Mouse (Mus musculus): Measurements from ENCODE around the gene Tbc1d8.

The Tbc1d8 gene

DNA sequence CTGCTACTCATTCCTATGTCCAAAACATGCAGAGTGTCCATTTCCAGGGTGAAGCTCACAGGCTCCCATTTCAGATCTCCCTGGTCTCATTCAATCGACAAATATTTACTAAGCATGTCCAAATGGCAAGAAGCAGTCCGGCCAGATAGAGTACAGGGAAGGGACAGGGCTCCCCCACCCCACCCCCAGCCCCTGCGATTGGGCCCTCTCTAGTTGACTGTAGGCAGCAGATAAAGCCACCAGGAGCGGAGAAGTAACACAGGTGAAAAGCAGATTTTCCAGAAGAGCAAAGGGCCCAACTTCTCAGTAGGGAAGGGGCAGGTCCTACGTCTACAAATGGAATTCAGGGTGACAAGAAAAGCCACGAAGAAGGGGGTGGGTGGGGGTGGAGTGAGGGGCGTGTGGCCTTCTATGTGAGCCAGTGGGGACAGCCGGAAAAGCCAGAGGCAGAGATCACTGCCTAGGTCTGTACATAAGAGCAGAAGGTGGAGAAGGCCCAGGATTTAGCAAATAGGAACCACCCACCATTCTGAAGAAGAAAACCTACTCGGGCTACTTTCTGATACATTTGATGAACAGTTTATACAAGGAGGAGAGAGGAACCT is 7.2 kb downstream of the Tbc1d8 start:
- TF ChIP-seq POU5F1 (IDR thresholded peaks at IDR 0.05; ENCODE audit: borderline replicate concordance, low read length) (no peak), NANOG (IDR thresholded peaks at IDR 0.05; ENCODE audit: borderline replicate concordance, low read length) (no peak), CTCF (conservative IDR thresholded peaks at IDR 0.05; ENCODE audit: low read length) (no peak)
- H3K9me3 ChIP-seq (ENCODE audit: low read length) = no peaks in the 10 kb centered on the region
- no peak overlapping the region for H3K4me3 ChIP-seq (replicated peaks; ENCODE audit: low read length)
- H3K27me3 ChIP-seq (ENCODE audit: insufficient read depth, low read length) = peaks cover 6% of the 10 kb centered on the region
- H3K36me3 ChIP-seq (ENCODE audit: insufficient read depth, low read length) = no peaks in the 10 kb centered on the region
- peaks cover 9% of the 10 kb centered on the region for H3K4me1 ChIP-seq (replicated peaks; ENCODE audit: low read depth, low read length)

DNA sequence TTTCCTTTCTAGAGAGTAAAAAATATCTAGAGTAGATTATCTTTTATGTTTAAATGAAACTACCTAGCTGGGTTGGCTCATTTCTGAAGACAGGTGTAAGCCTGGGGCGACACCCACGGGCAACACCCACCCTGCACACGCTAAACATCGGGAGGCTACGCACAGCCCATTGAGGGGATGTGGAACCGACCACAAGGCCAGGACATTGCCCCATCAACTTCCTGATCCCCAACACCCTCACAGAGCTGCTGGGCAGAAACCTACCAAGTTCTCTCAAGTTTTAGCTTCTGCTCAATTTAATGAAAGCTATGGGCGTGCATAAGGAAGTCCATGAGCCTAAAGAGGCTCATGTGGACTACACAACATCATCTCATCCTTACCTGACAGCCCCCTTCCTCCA is 9.6 kb downstream of the Tbc1d8 start:
- TF ChIP-seq POU5F1 (IDR thresholded peaks at IDR 0.05; ENCODE audit: borderline replicate concordance, low read length) = no peak
- H3K27me3 ChIP-seq (ENCODE audit: insufficient read depth, low read length) = no peaks in the 10 kb centered on the region
- H3K4me1 ChIP-seq (replicated peaks; ENCODE audit: low read depth, low read length) = peaks cover 21% of the 10 kb centered on the region
- no peaks in the 10 kb centered on the region for H3K36me3 ChIP-seq (ENCODE audit: insufficient read depth, low read length)
- H3K9me3 ChIP-seq (ENCODE audit: low read length) = no peaks in the 10 kb centered on the region
- H3K4me3 ChIP-seq (replicated peaks; ENCODE audit: low read length) = no peak overlapping the region

DNA sequence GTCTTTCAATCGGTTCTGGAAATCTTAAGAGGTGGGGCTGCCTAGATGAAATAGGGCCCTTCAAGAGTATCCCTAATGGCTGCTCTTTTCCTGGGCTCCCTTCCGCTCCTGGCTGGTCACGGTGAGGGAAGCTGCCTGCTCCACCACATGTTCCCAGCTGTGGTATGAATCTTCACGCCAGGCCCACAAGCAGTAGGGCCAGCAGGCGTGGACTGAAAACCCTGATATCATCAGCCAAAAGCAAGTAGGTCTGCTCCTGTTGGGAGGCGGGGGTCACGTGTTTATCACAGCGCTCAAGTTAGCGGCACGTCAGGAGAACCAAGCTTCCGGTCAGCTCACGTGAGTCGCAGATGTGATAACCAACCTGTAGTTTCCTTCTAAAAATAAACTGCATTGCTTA is 12.0 kb downstream of the Tbc1d8 start:
- no peak for TF ChIP-seq POU5F1 (IDR thresholded peaks at IDR 0.05; ENCODE audit: borderline replicate concordance, low read length)
- no peak for TF ChIP-seq CTCF (conservative IDR thresholded peaks at IDR 0.05; ENCODE audit: low read length)
- no peak for TF ChIP-seq NANOG (IDR thresholded peaks at IDR 0.05; ENCODE audit: borderline replicate concordance, low read length)

DNA sequence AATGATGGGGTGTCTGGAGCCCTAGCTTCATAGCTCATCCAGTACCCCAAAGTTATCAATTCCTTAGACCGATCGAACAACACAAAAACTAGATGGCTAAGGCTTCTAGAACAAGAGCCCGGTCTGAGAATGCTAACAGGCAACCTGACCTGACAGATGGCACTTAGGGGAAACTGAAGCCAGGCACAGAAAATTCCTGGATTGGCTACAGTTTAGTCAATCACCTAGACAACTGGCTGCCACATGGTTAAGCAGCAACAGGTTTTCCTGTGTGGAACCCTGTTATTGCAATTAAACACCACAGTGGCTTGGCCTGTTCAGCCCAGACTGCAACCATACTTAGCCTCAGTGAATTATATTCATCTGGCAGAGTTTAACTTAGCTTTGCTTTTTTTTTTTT is 13.8 kb downstream of the Tbc1d8 start:
- TF ChIP-seq CTCF (conservative IDR thresholded peaks at IDR 0.05; ENCODE audit: low read length) = no peak
- no peak for TF ChIP-seq POU5F1 (IDR thresholded peaks at IDR 0.05; ENCODE audit: borderline replicate concordance, low read length)
- no peak for TF ChIP-seq NANOG (IDR thresholded peaks at IDR 0.05; ENCODE audit: borderline replicate concordance, low read length)
- no peak overlapping the region for H3K4me3 ChIP-seq (replicated peaks; ENCODE audit: low read length)

More for the DNA sequence above, 12.0 kb downstream of the Tbc1d8 start:
- Histone ChIP-seq H3K4me3 (replicated peaks; ENCODE audit: low read length) (no peak overlapping the region), H3K27me3 (ENCODE audit: insufficient read depth, low read length) (no peaks in the 10 kb centered on the region), H3K36me3 (ENCODE audit: insufficient read depth, low read length) (no peaks in the 10 kb centered on the region), H3K9me3 (ENCODE audit: low read length) (no peaks in the 10 kb centered on the region), H3K4me1 (replicated peaks; ENCODE audit: low read depth, low read length) (peaks cover 45% of the 10 kb centered on the region)

DNA sequence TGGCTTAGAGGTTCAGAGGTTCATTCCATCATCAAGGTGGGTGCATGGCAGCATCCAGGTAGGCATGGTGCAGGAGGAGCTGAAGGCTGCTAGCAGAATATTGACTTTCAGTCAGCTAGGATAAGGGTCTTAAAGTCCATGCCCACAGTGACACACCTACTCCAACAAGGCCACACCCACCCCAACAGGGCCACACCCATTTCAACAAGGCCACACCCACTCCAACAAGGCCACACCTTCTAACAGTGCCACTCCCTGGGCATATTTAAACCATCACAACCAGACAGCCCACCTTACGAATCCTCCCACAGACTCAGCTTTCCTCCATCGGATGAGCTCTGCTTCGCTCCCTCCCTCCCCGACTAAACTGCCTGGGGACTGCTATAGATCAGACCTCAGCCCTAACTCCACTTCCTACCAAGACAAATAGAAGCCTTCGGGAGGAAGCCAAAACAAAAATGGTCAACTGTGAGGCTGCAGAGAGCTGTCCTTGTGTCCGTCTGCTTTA is 15.6 kb downstream of the Tbc1d8 start:
- Histone ChIP-seq H3K36me3 (ENCODE audit: insufficient read depth, low read length) (no peaks in the 10 kb centered on the region), H3K27me3 (ENCODE audit: insufficient read depth, low read length) (no peaks in the 10 kb centered on the region)
- TF ChIP-seq NANOG (IDR thresholded peaks at IDR 0.05; ENCODE audit: borderline replicate concordance, low read length) (no peak), POU5F1 (IDR thresholded peaks at IDR 0.05; ENCODE audit: borderline replicate concordance, low read length) (no peak), CTCF (conservative IDR thresholded peaks at IDR 0.05; ENCODE audit: low read length) (no peak)

More for the DNA sequence above, 13.8 kb downstream of the Tbc1d8 start:
- H3K27me3 ChIP-seq (ENCODE audit: insufficient read depth, low read length) = no peaks in the 10 kb centered on the region
- H3K4me1 ChIP-seq (replicated peaks; ENCODE audit: low read depth, low read length) = peaks cover 60% of the 10 kb centered on the region
- H3K9me3 ChIP-seq (ENCODE audit: low read length) = no peaks in the 10 kb centered on the region
- no peaks in the 10 kb centered on the region for H3K36me3 ChIP-seq (ENCODE audit: insufficient read depth, low read length)

DNA sequence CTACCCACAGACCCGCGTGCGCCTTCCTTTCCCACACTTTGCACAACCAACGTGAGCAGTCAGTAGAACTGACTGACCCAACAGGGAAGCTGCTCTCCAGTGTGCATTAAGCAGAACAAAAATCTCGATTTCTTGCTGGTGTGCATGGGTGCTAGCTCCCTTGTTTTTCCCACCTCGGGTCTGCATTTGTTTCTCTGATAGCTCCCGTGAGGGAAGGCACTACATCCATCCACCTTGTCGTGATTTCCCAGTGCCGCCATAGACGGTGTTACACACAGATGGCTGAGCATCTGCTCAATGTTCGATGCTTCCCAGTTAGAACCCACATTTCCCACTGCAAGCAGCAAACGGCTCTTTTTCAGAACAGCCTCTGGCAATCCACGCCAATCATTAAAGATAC is 16.5 kb downstream of the Tbc1d8 start:
- Histone ChIP-seq H3K27me3 (ENCODE audit: insufficient read depth, low read length) (no peaks in the 10 kb centered on the region; the same call in 1 of the 2 replicates), H3K36me3 (ENCODE audit: insufficient read depth, low read length) (no peaks in the 10 kb centered on the region), H3K4me3 (replicated peaks; ENCODE audit: low read length) (no peak overlapping the region), H3K9me3 (ENCODE audit: low read length) (no peaks in the 10 kb centered on the region), H3K4me1 (replicated peaks; ENCODE audit: low read depth, low read length) (peaks cover 73% of the 10 kb centered on the region)
- TF ChIP-seq POU5F1 (IDR thresholded peaks at IDR 0.05; ENCODE audit: borderline replicate concordance, low read length) (no peak), NANOG (IDR thresholded peaks at IDR 0.05; ENCODE audit: borderline replicate concordance, low read length) (no peak), CTCF (conservative IDR thresholded peaks at IDR 0.05; ENCODE audit: low read length) (no peak)

More for the DNA sequence above, 15.6 kb downstream of the Tbc1d8 start:
- Histone ChIP-seq H3K4me1 (replicated peaks; ENCODE audit: low read depth, low read length) (peaks cover 70% of the 10 kb centered on the region), H3K4me3 (replicated peaks; ENCODE audit: low read length) (no peak overlapping the region), H3K9me3 (ENCODE audit: low read length) (no peaks in the 10 kb centered on the region)

DNA sequence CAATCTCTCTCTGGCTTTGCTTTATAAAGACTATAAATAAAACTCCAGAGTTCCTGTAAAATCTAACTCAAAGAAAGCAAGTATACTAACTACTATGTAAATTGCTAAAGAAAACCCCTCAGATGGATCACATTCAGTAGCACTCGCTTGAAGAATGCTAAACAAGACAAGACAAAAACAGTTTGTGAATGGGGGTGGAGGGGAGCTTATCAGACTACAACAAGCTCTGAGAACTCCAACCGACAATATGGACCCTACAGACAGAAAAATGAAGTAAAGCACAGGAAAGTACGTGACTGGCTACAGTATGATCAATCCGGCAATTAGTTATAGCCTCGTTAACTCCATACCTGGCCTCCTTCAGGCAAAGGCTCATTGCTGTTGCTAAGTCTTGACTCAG is 18.1 kb downstream of the Tbc1d8 start:
- H3K9me3 ChIP-seq (ENCODE audit: low read length) = no peaks in the 10 kb centered on the region
- no peak overlapping the region for H3K4me3 ChIP-seq (replicated peaks; ENCODE audit: low read length)
- no peaks in the 10 kb centered on the region for H3K36me3 ChIP-seq (ENCODE audit: insufficient read depth, low read length)
- H3K4me1 ChIP-seq (replicated peaks; ENCODE audit: low read depth, low read length) = peaks cover 74% of the 10 kb centered on the region
- peaks cover 3% of the 10 kb centered on the region; the same call in 1 of the 2 replicates for H3K27me3 ChIP-seq (ENCODE audit: insufficient read depth, low read length)
- TF ChIP-seq POU5F1 (IDR thresholded peaks at IDR 0.05; ENCODE audit: borderline replicate concordance, low read length) (no peak), CTCF (conservative IDR thresholded peaks at IDR 0.05; ENCODE audit: low read length) (no peak)

DNA sequence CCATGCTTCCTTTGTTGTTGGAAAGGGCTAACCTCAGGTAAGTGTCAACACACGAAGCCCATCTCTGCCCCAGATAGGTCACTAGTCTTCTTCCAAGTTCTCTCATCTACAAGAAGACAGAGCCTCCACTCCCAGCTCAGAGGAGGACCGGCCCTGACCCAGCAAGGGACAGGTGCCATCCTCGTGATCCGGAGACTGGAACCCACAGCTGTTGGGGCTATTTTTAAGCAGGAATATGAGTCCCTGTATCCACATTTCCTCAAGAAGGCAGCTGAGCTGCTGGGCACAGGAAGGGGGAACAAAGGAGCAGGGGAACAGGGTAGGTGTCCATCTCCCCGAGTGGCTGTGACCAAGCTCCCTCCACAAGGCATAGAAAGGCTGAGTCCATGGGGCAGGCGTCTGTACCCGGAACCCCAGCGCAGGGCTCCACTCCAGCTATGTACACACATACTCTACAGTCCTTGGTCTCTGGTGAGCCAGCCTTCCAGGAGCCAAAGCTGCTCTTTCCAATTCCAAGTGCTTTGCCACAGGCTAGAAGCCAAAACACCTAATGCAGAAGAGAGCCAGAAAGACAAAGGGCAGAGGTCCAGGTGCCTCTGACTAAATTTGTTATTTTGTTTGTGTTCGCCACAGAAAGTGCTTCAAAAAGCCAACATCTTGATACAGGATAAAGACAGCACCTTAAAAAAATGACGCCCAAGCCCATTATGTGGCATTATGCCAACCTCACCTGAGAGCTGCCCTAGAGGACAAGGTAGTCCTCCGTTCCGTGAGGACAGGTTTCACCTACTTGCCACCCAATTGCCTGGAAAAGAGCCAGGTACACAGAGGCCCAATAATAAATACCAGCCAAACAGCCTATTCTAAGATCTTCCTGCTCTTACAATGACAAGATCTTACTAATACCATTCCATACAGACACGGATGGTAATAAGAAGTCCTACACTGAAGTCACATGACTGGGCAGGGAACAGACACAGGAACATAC is 20.4 kb downstream of the Tbc1d8 start:
- Histone ChIP-seq H3K9me3 (ENCODE audit: low read length) (no peaks in the 10 kb centered on the region), H3K27me3 (ENCODE audit: insufficient read depth, low read length) (peaks cover 5% of the 10 kb centered on the region; the same call in 1 of the 2 replicates), H3K4me3 (replicated peaks; ENCODE audit: low read length) (no peak overlapping the region), H3K36me3 (ENCODE audit: insufficient read depth, low read length) (no peaks in the 10 kb centered on the region), H3K4me1 (replicated peaks; ENCODE audit: low read depth, low read length) (peaks cover 84% of the 10 kb centered on the region)
- TF ChIP-seq POU5F1 (IDR thresholded peaks at IDR 0.05; ENCODE audit: borderline replicate concordance, low read length) = no peak
- no peak for TF ChIP-seq CTCF (conservative IDR thresholded peaks at IDR 0.05; ENCODE audit: low read length)
- TF ChIP-seq NANOG (IDR thresholded peaks at IDR 0.05; ENCODE audit: borderline replicate concordance, low read length) = no peak
